Mouse (Mus musculus) cerebellum, adult 2 months (tissue): Measurements from ENCODE around the gene Sel1l. TPM values are rescaled to one million over a fixed set of nuclear protein-coding genes. Genes with fewer than 3 reads are reported as not detected.

ENCODE experiments used
- DNase-seq, 2 experiments: peaks; one replicate each; pipeline ENCODE4 v3.0.0; 2021
- H3K27ac ChIP-seq: fragments of 200-500 bp; 2 replicates; pipeline ENCODE4 v1.5.1; 2012; ENCODE audit warnings: low read length, control low read depth, inconsistent platforms; ENCODE audit not compliant: insufficient read depth
- H3K27me3 ChIP-seq: fragments of 200-500 bp; 2 replicates; pipeline ENCODE4 v1.6.1; 2012; ENCODE audit warnings: inconsistent platforms, mild to moderate bottlenecking, low read length, moderate library complexity; ENCODE audit not compliant: control insufficient read depth, insufficient read depth
- H3K4me1 ChIP-seq: fragments of 200-500 bp; 2 replicates; pipeline ENCODE4 v1.6.1; 2011; ENCODE audit warnings: low read length; ENCODE audit not compliant: control insufficient read depth, insufficient read depth
- H3K4me3 ChIP-seq: fragments of 200-500 bp; replicated peaks from 2 replicates; pipeline ENCODE3; 2011; ENCODE audit warnings: mild to moderate bottlenecking, low read depth, low read length, control low read depth; ENCODE audit not compliant: insufficient read depth
- CTCF ChIP-seq: fragments of 200-500 bp; IDR thresholded peaks from 2 replicates; pipeline ENCODE4 v1.5.1; 2011; ENCODE audit warnings: low read depth, mild to moderate bottlenecking, control low read depth, low read length, moderate library complexity, borderline replicate concordance; ENCODE audit not compliant: insufficient read depth
- POLR2A ChIP-seq: fragments of 200-500 bp; IDR thresholded peaks from 2 replicates; pipeline ENCODE4 v1.6.1; 2011; ENCODE audit warnings: low read length, control low read depth, borderline replicate concordance; ENCODE audit not compliant: insufficient read depth
- WGBS: fragments of 180-500 bp; shearing (Covaris S2); methylation state at CpG from one replicate; pipeline ENCODE4 v1.1.7; 2018; 5-methylcytosine and 5-hydroxymethylcytosine counted together
- polyA plus RNA-seq: library from polyadenylated mRNA; depleted of rRNA; stranded (reverse); fragments of >200 nt; gene quantifications from 2 replicates; pipeline ENCODE4 v1.2.3, GENCODE M21; 2012; rRNA removed

Sel1l gene
- polyA plus RNA-seq, 1 experiment: 87.1 TPM

- TF ChIP-seq POLR2A (no peak), CTCF (no peak)
- no peak for DNase-seq
- 77% methylated on average over 5 of the region's 5 CpGs for WGBS
- Histone ChIP-seq H3K4me1 (no peaks in the 10 kb centered on the region), H3K4me3 (no peak overlapping the region), H3K27ac (no peak overlapping the region), H3K27me3 (no peaks in the 10 kb centered on the region; the same call in 1 of the 2 replicates)
These were observed 92.3 kb downstream of the Sel1l start for GRCm38 (mm10) chr12:91756562-91757166.

Other genes starting within 250 kb of the Sel1l start
- gene Ston2, start 60.8 kb downstream of the Sel1l start, polyA plus RNA-seq: 9.0 and 10.7 TPM in 2 replicates